Mouse (Mus musculus): ENCODE measurements at regions not wholly inside any gene's neighbourhood (a gene's known extent, or its start where the extent isn't known, plus 50 kb on each side); places are given as distances from the start of the nearest gene placed in this dataset.

GRCm38 (mm10) chr11:19562668-19563067, 361.5 kb upstream of the Spred2 start:
- TF ChIP-seq CTCF (conservative IDR thresholded peaks at IDR 0.05; ENCODE audit: low read length) (no peak), NANOG (IDR thresholded peaks at IDR 0.05; ENCODE audit: borderline replicate concordance, low read length) (no peak), POU5F1 (IDR thresholded peaks at IDR 0.05; ENCODE audit: borderline replicate concordance, low read length) (no peak)

Data from E14TG2a.4 (cell line).